Mouse (Mus musculus) urinary bladder, postnatal 4 days (tissue): ENCODE results near the gene Rufy1.

Source experiments
- DNase-seq, 2 experiments: peaks; one replicate each; pipeline ENCODE4 v3.0.0; 2021 to 2022; ENCODE audit warnings: low spot score in 2 of 2

The Rufy1 gene

GRCm38 (mm10) chr11:50426056-50426455 is 4.9 kb downstream of the Rufy1 start:
- no peak for DNase-seq

DNA sequence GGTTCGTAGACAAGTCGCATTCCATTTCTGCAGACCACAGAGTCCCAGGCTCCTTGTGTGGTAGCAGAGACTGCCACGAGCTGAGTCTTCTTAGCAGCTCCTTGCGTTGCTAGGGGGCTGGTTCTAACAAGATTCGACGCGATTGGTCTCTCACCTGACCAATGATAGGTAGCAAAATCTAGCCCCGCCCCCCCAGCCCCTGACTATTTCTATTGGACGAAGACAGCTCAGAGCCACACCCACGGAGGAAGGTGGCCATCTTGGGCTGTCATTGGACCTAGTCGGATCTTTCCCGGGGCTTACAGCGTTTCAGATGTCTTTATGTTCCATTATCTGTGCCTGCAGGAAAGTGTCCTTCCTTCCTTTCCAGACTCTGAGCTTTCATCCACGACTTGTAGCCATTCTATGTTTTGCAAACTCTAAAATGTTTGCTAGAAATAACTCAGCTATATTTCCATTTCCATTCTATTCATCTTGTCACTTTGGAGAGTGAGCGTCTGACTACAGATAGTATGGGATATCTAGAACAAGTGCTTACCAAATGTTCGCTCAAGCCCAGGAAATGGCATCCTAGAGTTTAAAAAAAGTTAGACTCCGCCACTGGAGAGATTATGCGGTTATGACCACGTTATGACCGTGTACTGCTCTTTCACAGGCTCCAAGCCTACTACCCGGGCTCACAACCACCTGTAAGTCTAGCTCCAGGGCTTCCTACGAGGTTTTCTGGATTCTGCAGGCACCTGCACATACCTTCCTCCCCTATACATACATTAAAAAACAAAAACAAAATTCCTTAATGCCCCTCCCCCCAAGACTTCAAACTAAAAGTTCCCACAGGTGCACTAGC is 8.8 kb downstream of the Rufy1 start:
- peak; percentile 44 to 64 for DNase-seq

DNA sequence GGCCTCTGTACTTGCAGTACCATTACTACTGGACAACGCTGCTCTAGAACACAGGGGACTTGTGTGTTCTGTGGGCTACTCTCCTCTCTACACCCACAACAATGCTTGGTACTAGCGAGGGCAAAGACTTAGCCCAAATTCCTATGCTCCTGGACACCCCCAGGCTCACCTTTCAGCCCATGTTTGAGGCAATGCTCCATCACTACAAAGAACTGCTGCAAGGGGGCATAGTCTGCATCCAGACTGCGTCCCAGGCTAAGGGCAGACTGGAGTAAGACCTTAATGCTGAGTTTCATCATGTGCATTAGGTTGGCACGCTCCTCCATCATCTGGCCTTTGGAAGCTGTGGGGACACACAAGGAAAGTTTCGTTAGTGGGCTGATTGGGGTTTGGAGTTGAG is 9.5 kb downstream of the Rufy1 start:
- no peak for DNase-seq

DNA sequence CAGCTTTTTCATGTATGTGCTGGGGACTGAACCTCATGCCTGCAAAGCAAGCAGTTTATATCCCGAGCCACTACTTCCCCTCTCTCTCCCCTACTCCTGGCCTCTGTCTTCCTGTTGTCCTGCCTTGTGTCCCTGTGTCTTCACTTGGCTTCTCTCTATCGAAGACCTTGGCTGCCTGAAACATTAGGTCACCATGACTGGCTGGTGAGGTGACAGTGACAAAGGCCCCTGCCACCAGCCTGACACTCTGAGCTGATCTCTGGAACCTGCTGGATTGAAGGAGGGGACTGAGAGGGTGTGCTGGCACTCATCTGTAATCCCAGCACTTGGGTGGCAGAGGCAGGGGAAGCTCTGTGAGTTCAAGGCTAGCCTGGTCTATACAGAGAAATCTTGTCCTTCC is 13.1 kb downstream of the Rufy1 start:
- DNase-seq: no peak

DNA sequence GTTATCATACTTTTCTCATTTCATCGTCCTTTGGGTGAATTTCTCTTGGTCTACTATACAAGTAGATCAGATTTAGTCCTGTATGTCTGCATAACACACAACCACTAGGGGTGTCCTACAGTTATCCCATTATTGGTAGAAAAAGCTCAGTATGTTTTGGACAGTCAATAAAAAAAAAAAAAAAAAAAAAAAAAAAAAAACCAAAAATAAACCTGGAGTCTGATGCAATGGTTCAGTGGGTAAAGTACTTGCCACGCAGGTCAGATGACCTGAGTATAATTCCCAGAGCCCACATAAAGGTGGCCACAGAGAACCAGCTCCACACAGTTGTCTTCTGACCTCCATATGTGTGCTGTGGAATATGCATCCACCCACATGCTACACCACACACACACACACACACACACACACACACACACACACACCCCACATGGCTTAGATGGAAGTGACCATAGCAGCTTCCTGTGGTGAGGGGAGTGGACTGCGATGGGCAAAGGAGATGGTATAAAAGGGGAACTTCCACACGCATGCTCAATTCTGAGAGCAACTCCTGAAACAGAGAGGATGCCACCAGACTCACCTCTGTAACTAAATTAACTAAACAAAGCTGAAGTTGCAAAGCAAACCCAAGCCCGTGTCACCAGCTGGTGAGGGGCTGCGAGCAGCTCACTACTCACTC is 15.2 kb downstream of the Rufy1 start:
- no peak for DNase-seq

DNA sequence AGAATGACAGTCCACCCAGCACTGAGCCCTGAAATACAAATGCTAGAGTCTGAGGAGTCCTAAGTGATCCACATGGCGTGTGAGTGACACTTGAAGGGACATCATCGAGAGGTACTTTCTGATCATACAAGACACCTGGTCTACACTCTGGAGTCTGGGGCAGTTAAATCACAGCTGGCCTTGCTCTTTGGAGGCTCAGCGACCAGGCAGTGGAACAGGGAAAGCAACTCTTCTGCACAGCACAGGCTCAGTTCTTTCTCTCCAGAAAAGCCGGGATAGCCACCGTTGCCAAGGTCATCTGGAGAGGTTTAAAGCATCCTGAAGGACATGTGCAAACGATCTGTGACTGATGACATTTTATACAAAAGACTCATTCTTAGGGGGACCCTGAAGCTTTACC is 23.7 kb downstream of the Rufy1 start:
- no peak for DNase-seq

GRCm38 (mm10) chr11:50403367-50404014 is 27.4 kb downstream of the Rufy1 start:
- no peak for DNase-seq

DNA sequence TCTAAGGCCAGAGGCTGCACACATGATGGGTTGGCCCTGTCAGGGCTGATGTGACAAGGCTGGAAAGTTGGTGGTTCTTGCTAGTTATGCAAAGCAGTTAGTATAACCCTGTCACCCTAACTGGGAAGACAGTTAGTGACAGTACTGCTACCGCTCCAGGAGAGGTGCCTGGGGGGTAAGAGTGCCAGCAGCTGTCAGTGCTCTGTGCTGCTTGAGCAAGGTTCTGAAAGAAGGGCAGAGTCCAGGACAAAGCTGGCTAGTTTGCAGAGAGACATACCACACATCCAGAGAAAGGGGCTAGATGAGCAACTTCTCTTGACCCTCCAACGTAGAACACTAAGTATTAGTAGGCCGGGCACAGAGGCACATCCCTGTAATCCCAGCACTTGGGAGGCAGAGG is 28.4 kb downstream of the Rufy1 start:
- no peak for DNase-seq

DNA sequence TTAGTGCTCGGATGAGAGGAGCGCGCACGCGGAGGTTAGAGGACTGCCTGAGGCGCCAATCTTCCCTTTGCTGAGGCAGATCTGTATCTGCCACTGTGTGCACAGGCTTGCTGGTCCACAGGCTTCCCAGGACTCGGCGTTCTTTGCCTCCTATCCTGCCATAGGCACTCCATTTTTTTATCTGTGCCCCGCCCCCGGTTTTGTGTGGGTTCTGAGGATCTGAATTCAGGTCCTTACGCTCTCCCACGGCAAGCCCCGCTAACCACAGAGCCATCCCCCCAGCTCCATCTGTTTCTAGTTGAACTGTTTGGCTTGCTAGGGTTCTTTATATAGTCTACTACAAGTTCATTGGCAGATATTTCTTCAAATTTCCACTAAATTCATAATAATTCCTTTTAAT is 32.1 kb downstream of the Rufy1 start:
- DNase-seq: peak in 1 of 2 experiments; percentile 56

- peak in 1 of 2 experiments; percentile 40 for DNase-seq
Observed at GRCm38 (mm10) chr11:50397316-50397715, 33.6 kb downstream of the Rufy1 start.

- DNase-seq: peak in 1 of 2 experiments; percentile 56
Observed at GRCm38 (mm10) chr11:50396766-50397307, 34.1 kb downstream of the Rufy1 start.

- peak in 1 of 2 experiments; percentile 29 for DNase-seq
Observed at GRCm38 (mm10) chr11:50394731-50395130, 36.2 kb downstream of the Rufy1 start.

DNA sequence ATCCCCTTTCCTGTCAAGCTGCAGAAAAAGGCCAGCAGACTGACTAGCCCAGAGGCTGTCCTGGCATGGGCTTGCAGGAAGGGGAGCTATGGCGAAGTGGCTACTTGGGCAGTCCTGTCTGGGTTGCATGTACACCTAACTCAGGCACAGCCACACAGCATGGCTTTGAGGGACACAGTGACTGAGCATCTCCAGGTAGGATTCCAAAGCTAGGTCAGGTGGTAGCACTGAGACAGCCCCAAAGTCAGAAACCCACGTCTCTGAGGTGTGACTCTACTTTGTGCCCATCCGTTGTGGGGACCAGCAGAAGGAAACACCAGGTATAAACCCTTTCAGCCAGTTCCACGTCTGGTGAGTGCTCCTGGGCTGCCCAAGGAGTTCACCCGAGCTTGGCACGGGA is 37.6 kb downstream of the Rufy1 start:
- DNase-seq: no peak

DNA sequence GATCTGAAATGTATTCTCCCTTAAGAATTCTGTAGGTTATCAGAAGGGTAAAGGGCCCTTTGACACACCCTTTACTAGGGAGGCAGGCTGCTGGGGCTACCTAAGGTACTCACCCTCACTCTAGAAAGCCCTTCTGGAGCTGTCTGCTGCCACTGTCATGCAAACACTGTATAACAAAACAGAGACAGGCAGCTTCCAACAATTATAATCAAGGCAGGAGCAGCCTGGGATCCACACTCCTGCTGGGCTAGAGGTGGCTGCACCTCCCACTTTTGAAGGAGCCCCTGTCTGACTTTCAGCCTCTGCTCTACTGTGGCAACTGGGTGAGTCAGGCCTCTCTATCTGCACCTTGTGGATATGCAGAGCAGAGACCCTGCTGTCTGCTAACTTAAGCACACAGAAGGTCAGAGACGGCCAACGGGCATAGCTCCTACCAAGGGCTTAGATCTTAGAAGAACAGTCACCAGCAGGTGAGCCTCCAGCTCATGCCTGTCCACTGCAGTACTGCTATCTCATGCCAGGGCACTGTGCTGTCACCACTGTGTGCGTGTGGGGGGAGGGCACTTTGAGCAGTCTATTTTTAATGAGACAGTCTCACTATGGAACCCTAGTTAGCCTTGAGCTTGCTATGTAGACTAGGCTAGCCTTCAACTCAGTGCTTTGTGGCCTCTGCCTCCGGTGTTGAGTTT is 39.5 kb downstream of the Rufy1 start:
- DNase-seq: no peak

- DNase-seq: no peak
Observed at GRCm38 (mm10) chr11:50389616-50390015, 41.3 kb downstream of the Rufy1 start.

- DNase-seq: no peak
Observed at GRCm38 (mm10) chr11:50389011-50389410, 41.9 kb downstream of the Rufy1 start.

DNA sequence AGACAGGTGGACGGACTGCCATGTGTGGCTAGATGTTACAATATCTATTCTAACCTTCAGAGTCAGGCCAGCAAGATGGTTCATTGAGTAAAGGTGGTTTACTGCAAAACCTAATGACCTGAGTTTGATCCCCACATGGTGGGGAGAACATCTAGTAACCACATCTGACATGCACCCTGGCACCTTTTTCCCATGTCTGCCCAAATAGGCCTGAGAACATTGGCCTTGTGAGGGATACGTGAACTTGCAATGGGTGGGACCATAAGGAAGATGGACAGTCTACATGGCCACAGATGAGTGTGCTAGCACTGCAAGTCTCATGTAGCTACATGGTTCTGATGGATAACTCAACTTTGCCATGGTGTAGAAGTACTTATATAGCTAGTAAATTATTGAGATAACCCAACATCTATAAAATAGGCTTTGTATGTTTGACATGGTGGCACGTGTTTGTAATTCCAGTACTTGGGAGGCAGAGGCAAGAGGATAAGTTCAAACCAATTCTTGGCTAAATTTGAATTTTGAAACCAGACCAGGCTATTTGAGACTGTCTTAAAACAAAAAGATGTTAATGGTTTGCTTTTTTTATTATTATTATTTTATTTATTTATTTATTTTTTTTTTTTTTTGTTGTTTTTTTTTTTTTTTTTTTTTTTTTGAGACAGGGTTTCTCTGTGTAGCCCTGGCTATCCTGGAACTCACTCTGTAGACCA is 42.6 kb downstream of the Rufy1 start:
- DNase-seq: no peak

DNA sequence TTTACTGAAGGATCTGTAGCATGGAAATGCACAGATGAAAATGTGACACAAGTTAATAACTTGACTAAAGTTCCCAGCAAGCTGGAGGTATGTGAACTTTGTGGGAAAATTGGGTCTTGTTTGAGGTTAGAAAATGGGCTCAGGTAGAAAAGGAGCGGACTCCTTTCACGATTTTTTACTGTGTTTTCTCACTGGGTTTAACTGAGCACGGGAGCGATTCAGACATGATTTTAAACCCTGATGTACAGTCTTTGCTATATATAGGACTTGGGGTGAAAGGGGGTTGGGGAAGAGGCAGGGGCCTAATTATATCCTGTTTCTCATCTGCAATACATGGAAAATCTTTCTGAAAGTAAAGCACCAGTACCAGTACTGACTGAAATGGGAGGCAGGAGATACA is 43.2 kb downstream of the Rufy1 start:
- DNase-seq: no peak

GRCm38 (mm10) chr11:50387167-50387679 is 43.7 kb downstream of the Rufy1 start:
- DNase-seq: no peak

GRCm38 (mm10) chr11:50381311-50381710 is 49.6 kb downstream of the Rufy1 start:
- DNase-seq: no peak
